Mouse (Mus musculus) frontal cortex, postnatal 25 days (tissue): ENCODE results near the gene Mia3.
"Not testable (repeated sequence)": the region's sequence is repeated elsewhere in the genome, so short reads cannot be mapped to it uniquely, and the experiment has no call there.

ENCODE experiments used
- DNase-seq, 2 experiments: peaks; one replicate each; pipeline ENCODE4 v3.0.0; 2022; ENCODE audit warnings: low spot score in 2 of 2

Mia3 gene

DNA sequence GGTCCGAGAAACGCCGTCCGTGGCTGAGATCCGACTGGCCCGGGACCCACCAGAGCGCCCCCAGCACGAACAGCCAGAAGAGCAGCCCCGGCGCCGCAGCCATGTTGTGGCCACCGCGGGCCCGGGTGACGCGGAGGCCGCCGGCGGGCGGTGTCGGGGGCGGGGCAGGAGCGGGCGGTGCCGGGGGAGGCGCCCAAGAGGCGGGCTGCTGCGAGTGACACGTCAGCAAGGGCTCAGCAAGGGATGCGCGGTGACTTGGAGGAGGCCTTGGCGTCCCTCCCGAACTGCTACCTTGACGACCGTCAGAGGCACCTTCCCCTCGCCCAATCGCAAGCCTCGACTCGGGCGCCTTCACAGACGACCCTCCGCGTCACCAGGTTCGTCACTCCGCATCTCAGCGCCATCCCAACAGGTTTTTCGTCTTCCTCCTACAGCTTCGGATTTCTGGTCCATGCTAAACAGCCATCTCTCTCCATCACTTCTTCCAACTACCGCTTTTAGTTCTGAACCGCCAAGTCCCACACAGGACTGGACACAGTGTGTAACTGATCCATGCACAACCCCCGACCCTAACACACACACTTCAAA lies at the start of gene Mia3:
TSS of gene Mia3 (minus strand) at position 127 of the 588 bp plus-strand sequence.
- peak; percentile 88 to 93 for DNase-seq

GRCm38 (mm10) chr1:183417873-183418272 lies 48.5 kb upstream of the Mia3 start, which contains the start of gene Hhipl2:
Hhipl2 (plus strand) TSS chr1:183418215.
- no peak for DNase-seq

- no peak for DNase-seq
Observed at GRCm38 (mm10) chr1:183414081-183414727, 44.9 kb upstream of the Mia3 start.

GRCm38 (mm10) chr1:183403396-183403795 lies 34.0 kb upstream of the Mia3 start:
- no peak for DNase-seq

DNA sequence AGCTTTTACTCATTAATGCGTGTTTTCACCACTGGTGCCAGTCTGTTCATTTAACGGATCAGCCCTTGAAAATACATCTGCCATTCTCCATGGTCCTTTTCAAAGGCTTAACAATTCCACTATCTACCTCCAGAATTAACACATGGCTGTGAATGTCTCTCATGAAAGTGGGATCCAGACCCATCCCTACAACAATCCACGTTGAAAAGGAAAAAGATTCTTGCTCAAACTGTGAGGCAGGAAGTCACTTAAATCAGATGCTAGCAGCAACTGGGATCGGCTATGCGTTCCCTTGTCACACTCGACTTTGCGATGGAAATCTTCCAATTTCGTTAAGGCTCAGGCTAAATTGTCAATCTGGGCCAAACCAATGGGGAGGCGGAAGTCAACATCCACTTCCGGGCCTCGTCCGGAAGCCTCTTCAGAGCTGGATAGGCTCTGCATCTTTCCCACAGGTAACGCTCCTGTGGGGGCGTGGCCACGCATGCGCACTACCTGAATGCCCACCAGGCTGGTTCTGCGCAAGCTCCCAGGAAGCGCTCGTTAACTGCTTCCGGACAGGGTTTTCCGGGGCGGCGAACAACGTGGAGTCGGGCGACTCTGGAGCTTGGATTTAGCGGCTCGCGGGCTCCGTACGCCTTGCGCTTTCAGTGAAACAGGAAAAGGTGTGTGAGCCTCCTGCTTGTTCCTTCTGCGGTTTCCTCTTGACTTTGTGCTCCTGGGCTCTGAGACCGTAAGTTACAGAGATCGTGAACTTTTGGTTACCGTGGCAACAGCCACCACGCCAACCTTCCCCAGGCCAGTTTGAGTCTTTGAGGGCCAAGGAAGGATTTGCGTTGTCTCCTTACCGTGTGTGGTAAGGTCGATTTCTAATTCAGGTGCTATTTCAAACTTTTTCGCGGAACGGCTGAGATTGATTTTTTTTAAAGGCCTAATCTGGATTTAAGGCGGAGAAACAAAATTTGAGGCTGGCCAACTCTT lies 19.4 kb upstream of the Mia3 start, which contains the start of gene Taf1a:
TSS of gene Taf1a (plus strand) at position 556 of the 981 bp plus-strand sequence.
- DNase-seq = peak; percentile 67 to 83

- not testable (repeated sequence) for DNase-seq
Observed at GRCm38 (mm10) chr1:183387421-183387820, 18.1 kb upstream of the Mia3 start.

- DNase-seq = no peak
Observed at GRCm38 (mm10) chr1:183382621-183383020, 13.3 kb upstream of the Mia3 start.

GRCm38 (mm10) chr1:183381816-183382215 lies 12.5 kb upstream of the Mia3 start:
- DNase-seq = no peak

- DNase-seq = not testable (repeated sequence)
Observed at GRCm38 (mm10) chr1:183379376-183379775, 10.0 kb upstream of the Mia3 start.

GRCm38 (mm10) chr1:183378321-183378941 lies 9.1 kb upstream of the Mia3 start:
- no peak for DNase-seq

- no peak for DNase-seq
Observed at GRCm38 (mm10) chr1:183377045-183377444, 7.7 kb upstream of the Mia3 start.

GRCm38 (mm10) chr1:183374728-183375127 lies 5.4 kb upstream of the Mia3 start:
- DNase-seq = no peak

- peak; percentile 11 to 22 for DNase-seq
Observed at GRCm38 (mm10) chr1:183368601-183369400, 552 bp downstream of the Mia3 start.

DNA sequence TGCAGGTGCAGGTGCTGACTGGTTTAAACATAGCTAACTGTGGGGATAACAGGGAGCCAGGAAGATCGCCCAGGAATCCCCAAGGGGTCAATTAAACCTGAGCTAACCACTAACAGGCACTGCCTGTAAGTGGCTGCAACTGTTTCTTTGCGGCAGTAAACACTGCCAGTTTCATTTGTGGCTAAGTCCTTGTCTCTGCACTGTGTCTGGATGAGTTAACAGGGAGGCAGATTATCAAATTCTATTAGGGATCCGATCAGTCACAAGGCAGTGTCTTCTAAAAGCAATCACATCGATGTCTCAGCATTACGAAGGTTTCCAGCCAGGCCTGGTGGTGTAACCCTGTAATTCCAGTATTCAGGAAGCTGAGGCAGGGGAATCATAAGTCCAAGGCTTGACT lies 3.0 kb downstream of the Mia3 start:
- DNase-seq = no peak

- no peak for DNase-seq
Observed at GRCm38 (mm10) chr1:183363577-183363867, 5.8 kb downstream of the Mia3 start.

GRCm38 (mm10) chr1:183362729-183363576 lies 6.4 kb downstream of the Mia3 start:
- no peak for DNase-seq

DNA sequence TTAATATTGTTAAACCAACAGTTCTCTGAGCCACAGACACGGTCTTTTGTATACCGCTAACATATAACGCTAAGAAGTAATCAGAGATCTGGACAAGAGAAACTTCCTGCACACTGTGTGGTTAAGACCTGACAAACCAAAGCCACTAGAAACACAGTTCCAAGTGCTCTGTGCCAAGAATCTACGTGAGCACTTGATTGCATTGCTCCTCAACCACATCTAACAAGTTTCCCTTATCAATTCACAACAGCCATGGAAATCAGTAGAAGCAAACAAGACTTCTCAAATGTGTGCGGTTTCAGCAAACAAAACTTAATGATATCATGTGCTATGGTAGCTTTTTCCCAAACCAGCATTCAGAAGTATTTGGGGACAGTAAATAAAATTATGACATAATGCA lies 7.1 kb downstream of the Mia3 start:
- DNase-seq = no peak

GRCm38 (mm10) chr1:183358901-183359300 lies 10.5 kb downstream of the Mia3 start:
- DNase-seq = no peak

DNA sequence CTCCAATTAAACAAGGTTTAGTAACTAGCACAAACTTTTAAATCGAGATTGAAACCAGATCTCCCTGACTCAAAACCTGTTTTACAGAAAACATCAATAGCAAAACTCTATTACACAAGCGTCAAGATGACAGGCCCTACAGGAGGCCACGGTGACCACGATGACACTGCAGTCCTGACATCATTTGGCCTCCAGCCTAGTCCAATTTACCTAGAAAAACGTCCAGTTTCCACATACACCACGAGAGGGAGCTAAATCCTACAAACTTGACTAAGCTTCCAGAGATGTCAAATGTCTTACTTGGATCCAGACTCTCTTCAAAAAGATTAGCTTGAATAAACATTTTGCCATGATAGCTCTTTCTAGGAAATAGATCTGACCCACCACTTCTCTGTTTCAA lies 19.5 kb downstream of the Mia3 start:
- no peak for DNase-seq

- DNase-seq = no peak
Observed at GRCm38 (mm10) chr1:183345817-183346195, 23.5 kb downstream of the Mia3 start.
